Mouse (Mus musculus) gastrocnemius, postnatal 36 days (tissue): ENCODE measurements at regions not wholly inside any gene's neighbourhood (a gene's known extent, or its start where the extent isn't known, plus 50 kb on each side); places are given as distances from the start of the nearest gene placed in this dataset.

Experiments used
- DNase-seq, 2 experiments: peaks; one replicate each; pipeline ENCODE4 v3.0.0; 2022
- intact Hi-C: fragments of 180-260 bp; cut with DNase I; formaldehyde crosslinking; loops from one replicate; pipeline ENCODE4 v1.15.1; 2025

DNA sequence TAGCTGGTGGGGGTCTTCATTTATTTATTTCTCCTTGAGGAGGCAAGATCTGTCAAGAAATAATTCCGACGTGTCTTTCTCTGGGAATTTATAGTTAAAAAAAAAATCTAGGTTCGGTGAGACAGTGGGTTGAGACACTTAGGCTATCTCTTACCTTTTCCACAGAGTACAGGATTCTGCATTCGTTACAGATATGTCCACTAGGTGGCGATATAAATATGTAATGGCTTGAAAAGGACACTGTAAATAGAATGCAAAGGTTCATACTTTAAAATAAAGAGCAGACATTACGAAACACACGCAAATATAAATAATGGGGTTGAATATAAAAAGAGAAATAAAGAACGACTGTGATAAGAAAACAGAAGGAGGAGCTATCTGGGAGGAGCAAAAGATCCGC is 517.5 kb downstream of the Cps1 start:
- intact Hi-C loops: loop anchor here (5.0 kb wide), 1 partner anchor 1497 kb away; no protein-coding TSS in a partner anchor
- no peak for DNase-seq

DNA sequence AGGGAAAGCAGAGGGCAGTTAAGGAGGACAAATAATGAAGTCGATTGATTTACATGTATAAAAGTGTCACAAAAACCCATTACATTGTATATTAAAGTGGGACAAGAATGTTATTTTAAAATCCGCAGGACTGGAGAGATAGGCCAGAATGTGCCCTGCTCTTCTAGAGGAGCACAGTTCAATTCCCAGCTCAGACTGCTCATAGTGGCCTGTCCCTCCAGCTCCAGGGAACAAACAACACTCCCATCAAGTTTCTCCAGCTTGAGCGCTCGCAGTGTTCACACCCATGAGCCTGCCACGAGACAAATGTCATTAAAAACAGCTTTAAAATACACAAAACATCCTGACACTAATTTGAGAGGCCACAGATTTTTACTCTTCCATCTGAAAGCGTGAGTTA is 517.9 kb downstream of the Cps1 start:
- intact Hi-C loops: loop anchor here (5.0 kb wide), 1 partner anchor 1497 kb away; no protein-coding TSS in a partner anchor

DNA sequence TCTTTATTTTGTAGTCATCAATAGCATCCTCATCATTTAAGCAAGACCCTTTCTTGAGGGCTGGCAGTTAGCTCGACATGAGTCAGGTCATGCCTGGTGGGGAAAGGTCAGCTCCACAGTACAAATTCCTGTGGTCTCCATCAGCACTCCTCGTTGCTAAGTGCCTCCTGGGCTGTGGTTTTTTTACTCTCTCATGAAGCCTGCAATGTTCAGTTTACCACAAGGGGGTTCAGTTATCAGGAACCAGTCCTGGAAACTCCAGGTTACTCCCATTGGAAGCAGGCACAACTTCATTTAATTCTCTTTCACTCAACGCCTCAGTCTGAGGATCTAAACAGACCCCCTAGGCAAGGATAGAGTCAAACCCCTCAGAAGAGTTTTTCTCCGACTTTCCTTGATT is 520.8 kb downstream of the Cps1 start:
- intact Hi-C loops: loop anchor here (5.0 kb wide), 1 partner anchor 1494 kb away; no protein-coding TSS in a partner anchor

More for the DNA sequence above, 517.9 kb downstream of the Cps1 start:
- no peak for DNase-seq

More for the DNA sequence above, 520.8 kb downstream of the Cps1 start:
- no peak for DNase-seq
